Mouse (Mus musculus): Measurements from ENCODE around the gene Ucn2.

DNA sequence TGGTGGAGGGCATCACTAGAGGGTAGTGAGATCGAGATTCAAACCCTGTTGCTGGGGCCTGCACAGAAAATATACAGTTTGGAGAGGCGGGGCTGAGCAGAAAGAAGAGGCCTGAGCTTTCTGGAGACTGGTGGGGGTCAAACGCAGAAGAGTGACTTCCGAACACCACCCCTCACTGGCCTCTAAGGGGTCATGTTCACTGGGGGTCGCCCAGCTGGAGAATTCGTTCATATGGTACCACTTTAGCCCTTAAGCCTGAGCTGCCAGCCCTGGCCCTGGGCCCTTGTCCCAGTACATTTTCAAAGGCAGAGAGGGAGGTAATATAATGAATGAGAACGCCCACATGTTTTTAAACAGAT is 4.6 kb downstream of the Ucn2 start:
- TF ChIP-seq EP300 (IDR thresholded peaks at IDR 0.05): no peak
- no peak for TF ChIP-seq CTCF (IDR thresholded peaks at IDR 0.05)

Data from lung, postnatal 0 days (tissue).